22 mouse cellular contexts compared by ENCODE assay signal in the genomic region with DNA sequence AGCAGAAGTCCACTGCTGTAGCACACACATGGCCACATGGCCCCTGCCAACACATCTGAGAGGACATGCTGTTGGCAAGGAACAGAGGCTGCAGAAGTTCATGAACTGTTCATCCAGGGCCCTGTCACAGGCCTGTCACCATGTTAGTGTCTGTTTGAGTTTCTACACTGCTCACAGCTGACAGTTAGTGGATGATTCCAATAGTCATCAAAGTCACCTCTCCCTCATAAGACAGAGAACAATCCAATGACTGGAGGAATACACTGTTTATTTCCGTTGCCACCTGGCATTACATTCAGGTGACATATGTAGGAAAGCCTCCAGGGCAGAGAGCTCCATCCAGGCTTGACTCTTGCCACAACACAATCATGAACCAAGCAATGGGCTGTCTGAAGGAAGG.
DNase-seq lines count a peak whose midpoint lies in the region; ATAC-seq and TF ChIP-seq lines count a peak whose summit lies in the region.
"Had no signal": no experiment of that assay in that cellular context is flagged by ENCODE, and none has a peak within 500 bp of the region (broad histone marks: within the 10 kb centered on the region; RNA-seq: fewer than 3 reads in every experiment).

No protein-coding gene starts in this region.

- H3K4me3 ChIP-seq in forebrain, postnatal 0 days (ENCODE audit: low read depth, low read length): no peak overlapping the region
- H3K4me3 ChIP-seq in forebrain, embryonic 15.5 days: no peak overlapping the region
- no peak overlapping the region for H3K4me3 ChIP-seq in midbrain, postnatal 0 days (ENCODE audit: low read depth, low read length)
- no peak overlapping the region for H3K4me3 ChIP-seq in midbrain, embryonic 16.5 days (ENCODE audit: low read depth, low read length)
- H3K4me3 ChIP-seq: forebrain, embryonic 10.5 days; gastrocnemius, adult 2 months; hindbrain, embryonic 12.5 days had no signal

- H3K9me3 ChIP-seq in forebrain, postnatal 0 days (ENCODE audit: low read length): no peaks in the 10 kb centered on the region
- no peaks in the 10 kb centered on the region for H3K9me3 ChIP-seq in forebrain, embryonic 15.5 days
- H3K9me3 ChIP-seq in midbrain, postnatal 0 days (ENCODE audit: low read length): no peaks in the 10 kb centered on the region
- H3K9me3 ChIP-seq in midbrain, embryonic 16.5 days (replicated peaks; ENCODE audit: control insufficient read depth, low read length, poor library complexity, severe bottlenecking): no peaks in the 10 kb centered on the region
- H3K9me3 ChIP-seq: forebrain, embryonic 10.5 days; hindbrain, embryonic 12.5 days had no signal

- H3K36me3 ChIP-seq in forebrain, postnatal 0 days (ENCODE audit: insufficient read depth): no peaks in the 10 kb centered on the region
- H3K36me3 ChIP-seq in forebrain, embryonic 15.5 days: no peaks in the 10 kb centered on the region
- H3K36me3 ChIP-seq in midbrain, postnatal 0 days (ENCODE audit: insufficient read depth, low read length): no peaks in the 10 kb centered on the region
- H3K36me3 ChIP-seq in midbrain, embryonic 16.5 days (ENCODE audit: control insufficient read depth, insufficient read depth, low read length): no peaks in the 10 kb centered on the region
- H3K36me3 ChIP-seq: forebrain, embryonic 10.5 days; hindbrain, embryonic 12.5 days had no signal

- H3K9ac ChIP-seq in forebrain, postnatal 0 days: no peak overlapping the region
- H3K9ac ChIP-seq in forebrain, embryonic 15.5 days (replicated peaks): no peak overlapping the region
- H3K9ac ChIP-seq in midbrain, postnatal 0 days (replicated peaks; ENCODE audit: low read length, poor library complexity, severe bottlenecking): no peak overlapping the region
- no peak overlapping the region for H3K9ac ChIP-seq in midbrain, embryonic 16.5 days (ENCODE audit: low read depth, low read length)
- H3K9ac ChIP-seq: hindbrain, embryonic 12.5 days had no signal

- H3K4me2 ChIP-seq in forebrain, postnatal 0 days (ENCODE audit: low read depth): no peak overlapping the region
- no peak overlapping the region for H3K4me2 ChIP-seq in forebrain, embryonic 15.5 days (replicated peaks)
- no peak overlapping the region for H3K4me2 ChIP-seq in midbrain, postnatal 0 days (ENCODE audit: low read depth, low read length, poor library complexity, severe bottlenecking)
- H3K4me2 ChIP-seq in midbrain, embryonic 16.5 days (ENCODE audit: low read length): no peak overlapping the region
- H3K4me2 ChIP-seq: heart, embryonic 11.5 days; hindbrain, embryonic 12.5 days had no signal

- no peak for TF ChIP-seq CTCF in forebrain, postnatal 0 days (IDR thresholded peaks at IDR 0.05; ENCODE audit: low read depth)
- TF ChIP-seq CTCF in midbrain, postnatal 0 days (IDR thresholded peaks at IDR 0.05): no peak

- no peak overlapping the region for H3K27ac ChIP-seq in forebrain, postnatal 0 days (ENCODE audit: low read depth, low read length)
- no peak overlapping the region for H3K27ac ChIP-seq in forebrain, embryonic 15.5 days (replicated peaks)
- H3K27ac ChIP-seq in midbrain, postnatal 0 days (ENCODE audit: low read depth, low read length): no peak overlapping the region
- H3K27ac ChIP-seq in midbrain, embryonic 16.5 days (ENCODE audit: low read length): no peak overlapping the region
- H3K27ac ChIP-seq: forebrain, embryonic 10.5 days; gastrocnemius, adult 2 months; hindbrain, embryonic 12.5 days had no signal

- 67% methylated on average over 1 of the region's 1 CpGs for WGBS in forebrain, postnatal 0 days
- WGBS in forebrain, embryonic 15.5 days: 80% methylated on average over 1 of the region's 1 CpGs
- 86% methylated on average over 1 of the region's 1 CpGs for WGBS in midbrain, postnatal 0 days
- 89% methylated on average over 1 of the region's 1 CpGs for WGBS in midbrain, embryonic 16.5 days

- H3K27me3 ChIP-seq in forebrain, postnatal 0 days (ENCODE audit: insufficient read depth, low read length): no peaks in the 10 kb centered on the region
- H3K27me3 ChIP-seq in forebrain, embryonic 15.5 days: no peaks in the 10 kb centered on the region
- H3K27me3 ChIP-seq in midbrain, postnatal 0 days (ENCODE audit: insufficient read depth, low read length): no peaks in the 10 kb centered on the region
- H3K27me3 ChIP-seq in midbrain, embryonic 16.5 days (ENCODE audit: control insufficient read depth, insufficient read depth, low read depth, low read length): no peaks in the 10 kb centered on the region
- H3K27me3 ChIP-seq: hindbrain, embryonic 12.5 days had no signal

- peak; percentile 4 for DNase-seq in cerebellum, adult 9-11 months
- no peak for DNase-seq in cerebellum, adult 11-12 months
- DNase-seq in forebrain, postnatal 0 days: no peak
- DNase-seq in midbrain, postnatal 0 days (ENCODE audit: low spot score): peak; percentile 17
- DNase-seq in cerebellum, postnatal 36 days: peak; percentile 2
- no peak for DNase-seq in lung, postnatal 10 days
- DNase-seq: adrenal gland, adult 2 months; adrenal gland, postnatal 14 days; gastrocnemius, adult 2 months; gastrocnemius, postnatal 14 days; heart, adult 11 months; kidney, adult 18-20 months had no signal

- H3K4me1 ChIP-seq in forebrain, postnatal 0 days (ENCODE audit: insufficient read depth): no peaks in the 10 kb centered on the region; the same call in 1 of the 2 replicates
- 0 out of 2 replicates have a peak, but pooled peaks cover 6% of the 10 kb centered on the region for H3K4me1 ChIP-seq in forebrain, embryonic 15.5 days
- H3K4me1 ChIP-seq in midbrain, postnatal 0 days (ENCODE audit: insufficient read depth, low read length): no peaks in the 10 kb centered on the region
- no peaks in the 10 kb centered on the region for H3K4me1 ChIP-seq in midbrain, embryonic 16.5 days (ENCODE audit: control insufficient read depth, insufficient read depth, low read length)
- H3K4me1 ChIP-seq: forebrain, embryonic 10.5 days; hindbrain, embryonic 12.5 days had no signal

- ATAC-seq in forebrain, postnatal 0 days: peak; percentile 34; the same call in 1 of the 2 replicates
- ATAC-seq in forebrain, embryonic 15.5 days (replicated peaks): no peak
- ATAC-seq in midbrain, postnatal 0 days (ENCODE audit: low FRiP score): 0 out of 2 replicates have a peak, but pooled peaks have one; percentile 23
- ATAC-seq in midbrain, embryonic 16.5 days: no peak
- ATAC-seq: CD4-positive, CD25-positive, alpha-beta regulatory T cell, adult 4 months; forebrain, embryonic 14.5 days; hindbrain, embryonic 16.5 days; inflammation-experienced regulatory T-cells, adult 6 months; intestine, embryonic 16.5 days had no signal

Comparison
In these comparisons a context has a peak if more than half of its experiments do, and no peak if none do; other contexts are left out.
1. DNase-seq: peak in cerebellum, adult 9-11 months (single experiment), midbrain, postnatal 0 days (single experiment) and cerebellum, postnatal 36 days (2 of 2); none in cerebellum, adult 11-12 months (single experiment), forebrain, postnatal 0 days (single experiment) and lung, postnatal 10 days (single experiment).
2. ATAC-seq: peak in forebrain, postnatal 0 days (single experiment) and midbrain, postnatal 0 days (single experiment); none in forebrain, embryonic 15.5 days (single experiment) and midbrain, embryonic 16.5 days (single experiment).